Mouse (Mus musculus) CD8-positive naive resting alpha-beta T cell, adult 57 days (primary cell): ENCODE measurements around the gene Natd1. TPM values are rescaled to one million over a fixed set of nuclear protein-coding genes. Genes with fewer than 3 reads are reported as not detected.

ENCODE experiments used
- total RNA-seq: library from RNA; stranded (reverse); gene quantifications from one replicate; pipeline ENCODE4 v1.2.4, GENCODE M21; 2023

Gene Natd1
- total RNA-seq = 8.8 TPM

DNA sequence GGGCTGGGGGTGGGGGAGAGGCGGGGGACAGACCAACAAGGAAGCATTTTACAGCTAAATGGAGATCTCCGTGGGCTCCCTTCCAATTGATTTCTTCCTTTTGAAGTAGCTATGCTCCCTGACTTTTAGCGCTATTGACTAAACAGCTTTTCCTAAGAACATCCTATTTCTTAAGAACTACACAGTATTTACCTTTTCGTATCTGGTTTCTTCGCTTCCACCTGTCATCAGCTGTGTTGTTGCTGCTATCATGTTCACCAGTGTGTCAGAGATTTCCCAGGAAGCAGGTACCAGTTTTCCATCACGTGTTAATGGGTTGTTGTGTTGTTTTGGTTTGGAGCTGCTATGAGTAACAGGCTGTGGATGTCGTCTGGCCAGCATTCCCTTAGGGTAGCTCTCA is at the start of gene Natd1:
Gene Natd1 (minus strand): TSS at position 260 of the 400 bp plus-strand sequence.

DNA sequence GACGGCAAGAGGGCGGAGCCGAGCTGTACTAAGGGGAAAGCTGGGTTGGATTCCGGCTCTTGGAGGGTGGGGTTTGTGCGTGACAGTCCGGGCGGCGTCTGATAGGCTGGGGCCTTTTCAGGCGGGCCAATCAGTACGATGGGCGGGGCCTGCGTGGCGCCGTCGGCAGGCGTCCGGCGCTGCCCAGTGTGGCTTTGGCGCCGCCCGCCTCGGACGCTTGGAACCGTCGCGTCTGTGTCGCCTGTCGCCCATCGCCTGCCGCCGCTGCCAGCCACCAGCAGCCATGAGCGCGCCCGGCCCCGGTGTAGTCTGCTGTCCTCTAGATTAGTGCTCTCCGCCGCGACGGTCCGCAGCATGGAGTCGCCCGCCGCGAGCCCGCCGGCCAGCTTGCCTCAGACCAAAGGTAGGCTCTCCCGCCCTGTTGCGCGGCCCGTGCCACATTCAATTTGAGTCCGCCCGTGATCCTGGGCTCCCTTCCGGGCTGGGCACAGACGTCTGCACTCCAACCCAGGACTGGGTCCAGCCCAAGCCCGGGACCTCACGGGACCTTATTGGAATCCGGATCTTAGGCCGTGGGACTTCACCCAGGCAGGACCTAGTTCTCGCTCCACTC is 17.4 kb upstream of the Natd1 start, which contains the start of gene Map2k3:
Gene Map2k3 (plus strand): TSS at position 165 of the 613 bp plus-strand sequence.

DNA sequence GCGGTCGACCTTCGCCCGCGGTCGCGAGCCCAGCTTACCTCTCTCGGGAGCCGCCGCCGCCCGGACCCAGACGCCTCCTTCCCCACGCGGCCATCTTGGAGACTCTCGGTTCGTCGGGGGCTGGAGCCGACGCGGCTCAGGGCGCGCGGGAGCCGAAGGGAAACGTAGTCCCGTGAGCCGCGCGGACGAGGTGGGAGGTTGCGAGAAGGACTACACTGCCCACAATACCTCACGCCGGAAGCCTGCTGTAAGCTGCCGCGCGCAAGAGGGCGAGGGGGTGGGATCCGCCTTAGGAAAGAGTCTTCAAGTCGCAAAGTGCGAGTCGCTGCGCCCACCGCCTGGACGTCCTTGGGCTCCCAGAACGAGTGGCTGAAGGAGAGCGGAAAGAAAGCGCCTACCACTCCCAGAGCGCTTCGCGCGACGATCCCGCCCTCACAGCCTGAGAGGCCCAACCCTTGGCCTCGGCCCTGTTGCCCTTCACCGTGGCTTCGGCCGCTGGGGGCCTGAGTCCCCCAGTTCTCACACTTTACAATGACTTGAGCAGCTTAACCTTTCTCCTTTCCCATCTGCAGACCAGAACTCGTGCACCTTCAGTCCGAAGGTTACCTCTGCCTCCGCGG is 35.8 kb downstream of the Natd1 start, which contains the start of gene Tmem11:
Gene Tmem11 (minus strand): TSS at position 598 of the 620 bp plus-strand sequence.

Other genes with a start within 250 kb of the Natd1 start
- gene Llgl1, start 215.0 kb downstream of the Natd1 start, total RNA-seq = 34.1 TPM
- 165 TPM for gene Flii, start 187.5 kb downstream of the Natd1 start, total RNA-seq
- gene Mief2, start 186.4 kb downstream of the Natd1 start, total RNA-seq = 16.6 TPM
- gene Top3a, start 137.4 kb downstream of the Natd1 start, total RNA-seq = 27.6 TPM
- gene Smcr8, start 137.2 kb downstream of the Natd1 start, total RNA-seq = 87.4 TPM
- 6.9 TPM for gene Shmt1, start 103.0 kb downstream of the Natd1 start, total RNA-seq
- gene Dhrs7b, start 84.1 kb downstream of the Natd1 start, total RNA-seq = 11.8 TPM
- 23.5 TPM for gene Tmem11, start 35.5 kb downstream of the Natd1 start, total RNA-seq
- gene Map2k3, start 17.3 kb upstream of the Natd1 start, total RNA-seq = 20.5 TPM
- gene Kcnj12, start 107.8 kb upstream of the Natd1 start, total RNA-seq = not detected
- gene Tnfrsf13b, start 212.0 kb upstream of the Natd1 start, total RNA-seq = 19.8 TPM